Mouse (Mus musculus) adrenal gland, postnatal 4 days (tissue): ENCODE results near the gene Trpm8. TPM values are rescaled to one million over a fixed set of nuclear protein-coding genes. Genes with fewer than 3 reads are reported as not detected.

Experiments
- DNase-seq, 2 experiments: peaks; one replicate each; pipeline ENCODE4 v3.0.0; 2021 to 2022; ENCODE audit warnings: low spot score in 2 of 2, mixed read lengths in 2 of 2
- total RNA-seq, 2 experiments: library from RNA; stranded (reverse); gene quantifications; 2 replicates each; pipeline ENCODE4 v1.2.3; 2021

Trpm8 gene
- total RNA-seq, 2 experiments from 2014 or later, result 0.06 TPM; not detected in 1

DNA sequence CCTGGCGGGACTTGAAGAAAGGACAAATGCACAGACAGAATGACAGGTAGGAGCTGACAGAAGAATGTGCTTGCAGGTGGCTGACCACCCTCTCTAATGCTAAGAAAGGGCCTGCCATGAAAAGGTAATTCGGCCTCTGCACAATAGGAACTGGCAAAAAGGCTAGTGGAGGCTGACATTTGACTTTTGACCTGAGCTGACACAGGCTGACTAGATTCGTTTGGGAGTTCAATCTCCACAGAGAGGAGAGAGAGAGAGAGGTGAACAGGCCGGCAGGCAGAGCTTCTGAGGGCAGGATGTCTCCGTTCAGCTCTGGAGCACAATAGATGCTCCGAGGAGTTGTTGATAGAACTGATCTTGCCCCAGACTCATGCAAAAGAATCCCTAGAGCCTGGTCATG lies 31.1 kb upstream of the Trpm8 start:
- no peak for DNase-seq

DNA sequence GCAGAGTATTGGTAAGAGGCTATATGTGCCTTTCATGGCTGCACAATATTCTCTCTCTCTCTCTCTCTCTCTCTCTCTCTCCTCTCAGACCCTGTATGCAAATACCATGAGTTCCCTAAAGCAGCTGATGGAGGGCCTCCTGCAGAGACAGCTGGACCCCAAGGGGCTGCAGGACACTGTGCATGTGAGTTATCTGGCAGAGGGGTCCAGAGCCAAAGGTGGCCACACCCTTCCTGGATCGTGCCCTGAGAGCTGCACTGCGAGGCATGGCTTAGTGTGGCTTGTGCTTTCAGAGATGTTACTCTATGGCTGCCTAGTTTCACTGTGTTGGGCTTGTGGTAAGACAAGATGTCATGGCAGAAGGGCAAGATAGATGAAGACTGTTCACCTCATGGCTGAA lies 29.8 kb upstream of the Trpm8 start:
- DNase-seq, result no peak

DNA sequence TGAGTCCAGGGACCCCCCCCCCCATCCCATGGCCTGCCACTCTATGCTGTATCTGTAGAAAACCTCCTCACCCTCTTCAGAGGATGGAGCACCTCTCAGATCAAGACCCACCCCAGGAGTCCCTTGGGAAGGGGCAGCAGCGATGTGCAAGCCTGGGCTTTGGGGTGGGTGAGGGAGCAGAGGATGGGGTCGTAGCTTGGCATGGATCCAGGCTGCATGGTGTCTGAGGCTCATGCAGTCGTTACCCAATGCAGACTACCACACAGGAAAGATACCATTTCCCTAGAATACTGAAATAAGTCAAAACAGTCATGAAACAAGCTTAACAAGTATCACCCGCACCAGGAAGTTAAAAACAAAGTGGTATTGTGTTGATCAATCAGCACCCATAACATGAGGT lies 28.8 kb upstream of the Trpm8 start:
- DNase-seq, result no peak

DNA sequence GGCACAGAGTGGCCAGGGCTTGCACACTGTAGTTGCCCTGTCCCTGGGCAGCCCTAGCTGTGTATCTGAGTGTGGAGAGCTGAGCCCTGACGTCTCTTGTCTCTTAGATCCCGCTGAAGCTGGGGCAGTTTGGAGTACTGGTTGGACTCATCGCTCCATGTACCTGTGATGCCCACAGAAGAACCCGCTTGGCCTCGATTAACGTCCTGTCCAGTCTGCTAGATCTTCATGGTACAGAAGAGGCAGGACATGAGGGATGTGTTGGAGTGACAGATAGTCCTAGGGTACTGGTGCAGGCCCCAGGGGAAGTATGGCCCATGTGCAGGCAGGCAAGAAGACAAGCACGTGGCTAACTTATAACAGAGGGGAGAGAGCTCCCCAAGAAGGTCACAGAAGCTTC lies 27.9 kb upstream of the Trpm8 start:
- DNase-seq, result no peak

DNA sequence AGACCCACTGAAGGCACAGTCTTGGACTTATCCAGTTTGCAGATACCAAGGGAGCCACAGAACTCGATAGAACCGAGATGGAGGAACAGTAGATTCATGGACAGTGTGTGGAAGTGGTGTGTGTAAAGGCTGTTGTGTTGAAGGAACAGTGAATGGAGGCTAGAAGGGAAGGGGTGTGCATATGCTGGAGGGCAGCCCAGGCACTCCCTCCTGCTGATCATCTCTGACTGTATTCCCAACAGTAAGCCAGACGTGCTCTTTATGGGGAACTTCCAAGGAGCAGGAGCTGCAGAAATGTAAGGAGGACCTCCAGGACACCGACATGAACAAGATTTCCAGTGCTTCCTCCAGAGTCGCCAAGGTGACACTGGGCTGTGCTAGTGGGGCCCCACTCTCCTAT lies 27.4 kb upstream of the Trpm8 start:
- DNase-seq, result no peak

DNA sequence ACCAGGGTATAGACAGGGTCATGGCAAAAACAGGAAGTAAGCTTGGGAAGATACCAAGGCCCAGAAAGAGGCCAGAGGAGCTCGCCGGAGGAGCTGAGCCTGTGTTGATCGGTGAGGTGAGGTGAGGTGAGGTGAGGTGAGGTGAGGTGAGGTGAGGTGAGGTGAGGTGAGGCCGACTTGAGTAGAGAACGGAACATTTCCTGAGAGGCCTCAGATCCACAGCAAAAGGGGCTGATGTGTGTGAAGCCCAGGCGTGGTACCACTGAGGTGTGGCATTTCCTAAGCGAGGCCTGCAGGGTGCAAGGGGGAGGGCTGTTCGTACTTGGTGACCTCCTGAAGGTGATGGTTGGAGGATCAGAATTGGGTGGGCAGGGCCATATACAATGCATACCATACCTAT lies 24.4 kb upstream of the Trpm8 start:
- DNase-seq, result no peak

DNA sequence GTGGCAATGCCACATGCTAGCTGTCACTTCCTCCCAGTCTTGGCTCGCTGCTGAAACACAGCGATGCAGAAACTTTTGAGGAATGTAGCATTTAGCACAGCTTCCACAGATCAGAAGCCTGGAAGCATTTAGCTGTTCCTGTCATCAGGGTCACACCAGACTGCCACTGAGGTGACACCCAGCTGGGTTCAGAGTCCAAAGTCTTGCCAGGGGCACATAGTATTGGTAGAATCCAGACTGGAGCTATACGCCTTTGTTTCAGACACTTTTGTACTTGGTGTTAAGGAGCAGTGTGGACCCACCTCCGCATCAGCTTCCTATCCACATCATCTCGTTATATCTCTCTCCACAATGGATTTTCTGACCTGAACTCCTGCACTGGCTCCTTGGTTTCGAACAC lies 23.9 kb upstream of the Trpm8 start:
- DNase-seq, result no peak

DNA sequence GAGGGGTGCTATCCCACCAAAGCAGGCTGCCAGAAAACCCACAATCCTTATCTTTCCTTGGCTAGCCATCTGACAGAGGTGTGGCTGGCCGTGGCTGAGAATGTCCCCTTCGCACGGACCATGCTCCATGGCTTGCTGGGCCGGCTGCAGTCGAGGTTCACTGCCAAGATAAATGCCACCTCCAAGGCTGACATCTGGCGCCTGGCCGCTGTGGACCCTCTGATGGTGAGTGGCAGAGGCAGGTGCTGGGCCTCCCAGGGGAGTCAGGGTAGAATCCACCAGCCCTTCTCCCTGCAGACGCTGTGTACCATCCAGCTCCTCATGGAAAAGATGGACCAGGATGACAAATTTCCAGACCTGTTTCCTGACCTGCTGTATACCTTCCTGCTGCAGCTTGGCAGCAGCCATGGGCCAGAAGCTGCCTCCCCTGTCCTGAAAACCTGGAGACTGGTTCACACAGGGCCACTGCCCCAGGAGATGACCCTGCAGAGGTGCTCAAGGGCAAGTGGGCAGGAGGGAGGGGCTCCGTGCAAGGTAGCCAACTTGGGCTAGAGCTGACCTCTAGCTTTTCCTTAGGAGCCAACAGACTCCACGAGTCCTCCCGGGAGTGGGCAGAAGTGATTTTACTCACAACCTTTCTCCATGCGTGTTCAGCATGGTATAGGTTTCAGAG lies 22.5 kb upstream of the Trpm8 start:
- no peak for DNase-seq

DNA sequence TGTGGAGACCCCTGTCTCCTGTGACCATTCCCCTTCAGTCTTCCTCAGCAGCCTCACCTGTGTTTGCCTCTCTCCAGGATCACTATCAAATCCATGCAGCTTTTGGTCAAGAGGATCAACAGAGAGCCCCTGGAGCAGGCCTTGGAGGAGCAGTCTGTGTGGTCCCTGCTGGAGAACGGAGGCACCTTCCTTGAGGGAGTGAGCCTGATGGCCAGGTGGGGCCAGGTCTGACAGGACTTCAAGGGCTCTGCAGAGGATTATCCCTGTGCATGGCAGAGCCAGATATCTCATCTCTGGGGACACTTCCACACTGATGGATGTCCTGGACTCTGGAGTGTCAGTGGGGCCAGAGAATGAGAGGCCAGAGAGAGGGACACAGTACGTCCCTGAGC lies 22.0 kb upstream of the Trpm8 start:
- no peak for DNase-seq

DNA sequence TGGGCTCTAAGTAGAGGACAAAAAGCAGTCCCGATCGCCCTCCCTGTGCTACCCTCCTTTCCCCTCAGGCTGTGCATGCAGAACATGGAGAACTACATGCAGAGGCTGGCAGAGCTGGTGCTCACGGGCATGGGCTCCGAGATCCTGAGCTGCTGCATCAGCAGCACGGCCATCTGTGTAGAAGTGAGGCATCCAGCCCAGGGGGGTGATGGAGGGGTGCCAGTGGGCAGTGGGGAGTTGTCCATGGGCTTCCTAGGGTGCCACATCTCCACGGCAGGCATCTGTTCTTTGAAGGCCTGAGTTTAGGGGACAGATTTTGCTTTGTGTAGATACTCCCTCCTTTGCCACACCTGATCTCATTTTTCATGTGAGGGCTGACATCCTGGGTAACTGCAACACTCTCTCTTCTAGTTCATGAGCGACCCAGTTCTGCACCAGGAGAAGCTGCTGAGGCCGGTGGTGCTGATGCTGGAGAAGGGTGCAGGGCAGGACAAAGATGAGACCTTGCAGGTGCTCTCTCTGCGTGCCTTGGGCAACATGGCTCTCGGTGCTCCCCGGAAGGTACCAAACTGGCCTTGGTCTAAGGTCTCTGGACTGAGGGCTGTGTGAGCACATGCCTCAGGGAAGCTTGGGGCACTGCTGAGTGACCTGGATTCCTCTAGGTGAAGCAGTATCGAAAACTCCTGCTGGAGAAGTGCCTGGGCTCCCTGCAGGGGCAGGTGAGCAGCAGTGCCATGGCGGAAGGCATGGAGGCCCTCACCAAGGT lies 21.3 kb upstream of the Trpm8 start:
- DNase-seq, result no peak

DNA sequence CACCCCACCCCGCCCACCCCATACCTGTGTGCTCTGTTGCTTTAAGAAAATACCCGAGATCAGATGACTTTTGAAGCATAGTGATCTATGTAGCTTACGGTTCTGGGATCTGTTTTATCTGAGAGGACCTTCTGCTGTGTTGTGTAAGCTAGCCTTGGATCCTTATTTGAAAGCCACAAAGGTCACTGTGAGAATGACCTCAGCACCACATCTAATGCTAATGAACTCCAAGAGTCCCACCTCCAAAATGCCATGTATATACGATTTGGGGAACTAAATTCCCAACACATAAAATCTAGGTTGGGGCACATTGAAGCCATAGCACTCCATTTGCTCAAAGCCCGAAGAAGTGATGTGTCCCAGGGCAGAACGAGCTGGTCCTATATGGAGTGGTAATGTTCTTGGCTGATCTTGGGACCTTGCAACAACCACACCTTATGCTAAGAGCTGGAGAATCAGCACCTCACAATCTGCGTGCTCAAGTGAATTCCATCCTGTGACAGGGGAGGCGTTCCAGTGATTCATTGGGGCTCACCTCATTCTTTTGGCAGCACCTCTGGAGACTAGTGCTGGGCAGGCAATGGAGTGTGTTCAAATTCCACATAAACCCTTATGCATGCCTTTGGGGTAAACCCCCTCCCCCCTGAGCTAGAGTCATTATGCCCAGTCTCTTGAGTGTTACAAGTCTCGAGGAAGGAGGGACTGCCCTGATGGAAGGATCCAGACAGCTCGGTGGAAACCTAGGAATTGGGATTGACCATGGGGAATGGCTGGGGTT lies 20.4 kb upstream of the Trpm8 start:
- no peak for DNase-seq

DNA sequence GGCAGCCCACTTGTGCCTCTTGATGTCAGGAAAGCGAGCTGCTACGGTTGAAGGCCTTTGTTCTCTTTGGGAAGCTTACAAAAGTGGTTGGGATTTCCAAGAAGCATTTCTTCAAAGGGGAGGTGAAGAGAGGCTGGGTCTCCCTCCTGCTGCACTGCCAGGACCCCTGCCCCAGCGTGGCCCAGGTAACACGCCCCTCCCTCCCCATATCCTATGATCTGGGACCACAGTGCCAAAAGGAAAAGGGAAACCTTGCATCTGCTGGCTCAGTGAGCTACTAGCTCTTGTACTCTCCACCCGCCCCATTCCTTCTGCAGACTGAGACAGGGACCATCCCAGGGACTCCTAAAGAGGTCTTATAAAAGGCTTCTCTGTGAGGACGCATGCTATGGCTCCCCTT lies 19.8 kb upstream of the Trpm8 start:
- DNase-seq, result no peak

DNA sequence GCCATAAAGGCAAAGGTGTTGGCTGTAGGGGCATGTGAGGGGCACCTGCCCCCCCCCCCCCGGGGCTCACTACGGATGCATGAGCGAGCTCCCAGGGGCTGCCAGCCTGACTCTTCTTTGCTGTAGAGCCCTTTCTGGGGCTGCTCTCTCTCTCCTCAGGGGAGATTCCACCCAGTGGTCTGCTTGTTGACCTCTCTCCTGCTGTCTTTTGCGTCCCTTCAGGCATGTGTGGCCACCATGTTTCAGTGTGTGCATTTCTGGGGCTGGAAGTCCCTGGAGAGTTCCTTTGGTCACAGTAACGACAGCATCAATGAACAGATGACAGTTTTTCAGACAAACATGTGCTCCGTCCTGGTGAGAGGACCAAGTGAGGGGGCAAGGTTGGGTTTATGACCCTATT lies 19.1 kb upstream of the Trpm8 start:
- no peak for DNase-seq

DNA sequence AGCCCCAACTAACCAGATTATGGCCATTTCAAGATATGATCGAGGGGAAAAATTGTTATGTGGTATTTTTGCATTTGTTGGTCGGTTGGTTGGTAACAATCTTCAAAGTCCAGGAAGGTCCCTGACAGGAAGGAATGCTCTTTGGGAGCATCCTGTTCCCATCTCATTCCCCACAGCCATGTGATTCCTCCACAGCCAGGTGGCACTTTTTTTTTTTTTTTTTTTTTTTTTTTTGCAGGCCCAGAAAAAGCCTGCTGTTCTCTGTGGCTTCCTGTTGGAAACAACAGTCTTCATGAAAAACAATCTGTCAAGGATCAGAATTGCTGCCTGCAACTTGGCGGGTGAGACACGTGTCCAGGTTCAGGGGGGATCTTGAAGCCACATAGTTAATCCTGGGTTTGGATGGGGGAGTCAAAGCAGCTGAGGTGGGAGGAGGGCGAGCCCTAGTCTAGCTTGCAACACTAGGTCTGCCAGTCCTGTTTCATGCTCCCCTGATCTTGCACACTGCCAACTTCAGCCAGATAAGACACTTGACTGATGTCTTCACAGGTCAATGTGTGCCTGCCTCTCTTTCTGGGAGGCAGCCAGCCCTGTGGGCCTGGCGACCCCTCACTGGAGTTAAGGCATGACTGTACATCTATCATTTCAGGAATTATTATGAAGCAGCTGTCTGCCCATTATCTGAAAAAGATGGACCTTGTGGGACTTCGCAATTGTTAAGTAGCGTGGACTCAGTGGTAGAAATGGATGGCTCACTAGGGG lies 18.4 kb upstream of the Trpm8 start:
- DNase-seq, result no peak

DNA sequence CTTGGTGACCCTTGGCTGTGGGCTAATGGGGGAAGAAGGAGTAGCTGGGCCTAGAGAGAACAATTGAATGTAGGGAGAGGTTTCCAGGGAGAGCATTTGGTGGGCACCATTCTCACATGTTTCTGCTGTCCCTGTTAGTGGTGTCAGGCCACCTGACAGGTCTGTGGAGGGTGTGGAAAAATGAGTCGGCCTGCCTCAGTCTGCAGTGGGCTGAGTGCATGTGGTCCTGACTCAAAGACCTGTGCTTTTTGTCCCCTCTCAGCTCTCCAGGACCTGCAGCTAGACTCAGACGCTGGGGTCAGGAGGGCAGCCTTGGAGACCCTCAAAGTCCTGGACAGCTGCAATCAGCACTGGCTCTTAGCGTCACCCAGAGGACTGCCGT lies 17.8 kb upstream of the Trpm8 start:
- DNase-seq, result no peak

DNA sequence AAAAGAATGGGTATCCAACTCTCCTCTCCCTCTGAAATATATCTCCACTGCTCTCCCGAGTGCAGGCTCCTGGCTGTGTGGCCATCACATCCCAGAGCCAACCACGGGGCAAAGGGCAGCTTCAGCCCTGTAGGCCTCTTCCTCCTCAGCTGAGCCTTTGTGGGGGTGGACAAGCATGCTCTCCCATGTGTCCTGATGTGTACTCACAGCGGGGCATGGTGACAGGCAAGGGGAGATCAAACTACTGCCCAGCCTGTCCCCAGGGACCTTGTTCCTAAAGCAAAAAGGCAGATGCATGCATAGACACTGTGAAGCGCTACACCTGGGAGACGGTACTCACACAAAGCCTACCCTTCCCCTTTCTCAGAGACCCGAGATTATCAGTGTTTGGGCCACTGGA lies 17.3 kb upstream of the Trpm8 start:
- no peak for DNase-seq

DNA sequence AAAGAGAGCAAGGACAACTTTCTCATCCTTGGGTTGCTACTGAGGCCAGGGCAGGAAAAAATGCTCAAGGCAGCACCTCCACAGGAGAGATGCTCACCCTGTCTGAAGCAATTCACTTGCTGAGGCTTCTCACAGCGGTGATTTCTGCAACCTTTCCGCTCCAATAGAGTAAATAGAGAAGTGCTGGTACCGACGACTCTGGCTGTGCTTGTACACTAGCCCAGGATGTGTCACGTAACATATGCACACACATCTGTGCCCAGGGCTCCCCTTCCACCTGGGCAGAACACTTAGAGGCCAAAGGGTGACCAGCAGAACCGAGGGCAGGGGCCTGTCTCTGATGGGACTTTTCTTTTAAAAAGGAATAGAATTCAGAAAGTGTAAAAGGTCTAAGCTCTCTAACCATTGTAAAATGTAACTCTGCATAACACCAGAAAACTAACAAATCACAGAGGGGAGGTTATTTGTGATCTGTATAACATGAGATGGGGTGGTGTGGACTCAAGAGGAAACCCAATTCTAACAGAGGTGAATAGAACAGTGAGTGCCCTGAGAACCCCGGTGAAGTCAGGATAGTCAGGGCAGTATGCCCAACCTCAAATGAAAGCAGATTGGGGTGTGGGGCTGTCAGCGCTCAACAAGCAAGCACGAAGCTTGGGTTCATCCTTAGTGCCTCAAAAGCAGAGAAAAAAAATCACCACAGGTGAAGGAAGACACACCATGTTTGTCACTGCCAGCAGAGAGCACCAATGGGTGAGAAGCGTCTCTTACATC lies 16.7 kb upstream of the Trpm8 start:
- no peak for DNase-seq

DNA sequence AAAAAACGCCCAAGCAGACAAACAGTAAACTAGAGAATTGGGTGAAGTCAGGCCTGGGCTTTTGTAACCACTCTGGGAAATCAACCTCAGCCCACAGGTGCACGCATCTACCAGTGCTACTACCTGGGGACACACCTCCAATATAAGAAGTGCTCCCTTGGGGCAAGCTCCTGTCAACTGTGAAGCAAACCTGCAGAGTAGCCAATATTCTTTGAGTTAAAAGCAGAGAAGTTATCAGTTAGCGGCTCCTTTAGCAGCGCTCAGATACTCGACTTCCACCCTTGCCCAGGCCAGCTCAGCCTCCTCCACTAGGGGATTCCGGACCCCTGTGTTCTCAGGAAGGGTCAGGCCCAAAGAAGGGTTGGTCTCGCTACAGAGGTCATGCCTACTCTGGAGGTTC lies 15.8 kb upstream of the Trpm8 start:
- no peak for DNase-seq

DNA sequence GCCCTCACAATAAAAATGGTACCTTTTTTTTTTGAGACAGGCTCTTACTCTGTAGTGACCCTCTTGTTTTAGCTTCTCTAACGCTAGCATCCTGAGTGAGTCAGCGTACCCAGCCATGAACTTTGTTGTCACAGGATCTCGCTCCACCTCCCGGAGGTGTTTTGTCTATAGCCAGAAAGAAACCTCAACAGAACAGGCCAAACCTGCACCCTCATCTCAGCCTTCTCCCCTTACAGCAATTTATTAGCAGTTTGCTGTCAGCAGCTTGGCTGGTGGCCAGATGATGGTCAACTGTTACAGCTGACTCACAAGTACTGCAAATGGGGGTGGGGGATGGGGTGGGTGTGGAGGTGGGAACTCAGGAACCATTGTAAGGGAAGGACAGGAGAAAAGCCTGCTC lies 15.2 kb upstream of the Trpm8 start:
- no peak for DNase-seq

DNA sequence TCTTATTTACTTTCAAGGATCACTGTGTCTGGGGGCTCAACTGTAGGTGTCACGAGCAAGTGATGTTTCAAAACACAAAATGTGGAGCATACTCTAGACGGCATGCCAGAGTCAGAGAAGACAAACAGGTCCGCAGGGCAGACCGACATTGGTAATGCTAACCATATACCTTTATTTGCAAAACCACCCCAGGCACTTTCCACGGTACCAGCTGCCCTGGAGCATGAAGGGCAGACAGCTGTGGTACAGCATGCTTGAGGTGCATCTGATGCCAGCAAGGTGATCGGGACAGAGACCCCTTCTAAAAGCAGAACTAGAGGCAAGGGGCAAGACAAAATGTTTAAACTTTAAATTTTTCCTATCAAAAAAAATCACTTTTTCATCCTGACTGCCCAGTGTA lies 14.5 kb upstream of the Trpm8 start:
- DNase-seq, result no peak

DNA sequence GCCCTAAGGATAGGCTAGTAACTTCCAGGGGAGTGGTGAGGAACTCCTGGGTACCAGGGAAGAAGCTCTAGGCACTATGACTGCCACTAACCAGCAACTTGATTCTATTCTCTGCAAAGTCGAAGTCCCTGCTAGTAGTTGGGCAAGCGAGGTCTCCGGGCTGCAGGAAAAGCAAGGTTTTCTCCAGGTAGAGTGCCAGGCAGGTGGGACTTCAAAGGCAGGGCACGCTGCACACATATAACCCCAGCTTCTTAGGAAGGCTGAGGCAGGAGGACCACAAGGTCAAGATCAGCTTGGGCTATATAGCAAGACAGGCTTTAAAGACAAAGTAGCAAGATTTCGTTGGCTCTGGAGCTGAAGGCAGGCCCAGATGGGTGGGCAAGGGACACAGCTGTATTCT lies 13.7 kb upstream of the Trpm8 start:
- DNase-seq, result no peak
